Mouse (Mus musculus) intestine, postnatal 0 days (tissue): ENCODE measurements at regions not wholly inside any gene's neighbourhood (a gene's known extent, or its start where the extent isn't known, plus 50 kb on each side); places are given as distances from the start of the nearest gene placed in this dataset.

ENCODE experiments used
- ATAC-seq: fragments of 200-750 bp; cut with Nextera tagmentation; 2 replicates; pipeline ENCODE4 v1.8.0; 2017; ENCODE audit warnings: mild to moderate bottlenecking, moderate TSS enrichment, moderate library complexity
- H3K27ac ChIP-seq: fragments of 300-500 bp; sonication (generic); 2 replicates; pipeline ENCODE4 v1.5.1; 2014; ENCODE audit warnings: mild to moderate bottlenecking, low read depth, low read length, moderate library complexity
- H3K27me3 ChIP-seq: fragments of 300-500 bp; sonication (generic); replicated peaks from 2 replicates; pipeline ENCODE4 v1.6.1; 2014; ENCODE audit warnings: low read length, mixed read lengths; ENCODE audit not compliant: control insufficient read depth, insufficient read depth
- H3K36me3 ChIP-seq: fragments of 300-500 bp; sonication (generic); 2 replicates; pipeline ENCODE4 v1.6.1; 2014; ENCODE audit warnings: mild to moderate bottlenecking, moderate library complexity; ENCODE audit not compliant: control insufficient read depth, insufficient read depth
- H3K4me1 ChIP-seq: fragments of 300-500 bp; sonication (generic); replicated peaks from 2 replicates; pipeline ENCODE4 v1.6.1; 2014; ENCODE audit warnings: antibody characterized with exemption, low read length, mixed read lengths; ENCODE audit not compliant: control insufficient read depth, insufficient read depth
- H3K4me2 ChIP-seq: fragments of 300-500 bp; sonication (generic); replicated peaks from 2 replicates; pipeline ENCODE4 v1.6.1; 2014; ENCODE audit warnings: low read depth, mild to moderate bottlenecking, moderate library complexity
- H3K4me3 ChIP-seq: fragments of 300-500 bp; sonication (generic); 2 replicates; pipeline ENCODE4 v1.5.1; 2014; ENCODE audit warnings: low read depth, low read length
- H3K9ac ChIP-seq: fragments of 300-500 bp; sonication (generic); 2 replicates; pipeline ENCODE4 v1.6.1; 2014; ENCODE audit warnings: mild to moderate bottlenecking, low read depth, low read length
- H3K9me3 ChIP-seq: fragments of 300-500 bp; sonication (generic); 2 replicates; pipeline ENCODE4 v1.6.1; 2016; ENCODE audit warnings: mixed run types; ENCODE audit not compliant: control insufficient read depth
- CTCF ChIP-seq: sonication (generic); IDR thresholded peaks from 2 replicates; pipeline ENCODE4 v1.5.1; 2016; ENCODE audit warnings: low read depth, mild to moderate bottlenecking, control low read depth, antibody characterized with exemption, moderate library complexity
- WGBS: fragments of 180-500 bp; shearing (Covaris S2); extraction: QIAGEN DNeasy Blood & Tissue Kit; methylation state at CpG from one replicate; pipeline ENCODE4 v1.1.7; 2014; 5-methylcytosine and 5-hydroxymethylcytosine counted together

GRCm38 (mm10) chr7:135861409-135861805, 145.2 kb upstream of the Mki67 start:
- Histone ChIP-seq H3K9me3 (no peaks in the 10 kb centered on the region), H3K4me3 (no peak overlapping the region), H3K27ac (no peak overlapping the region), H3K4me2 (no peak overlapping the region), H3K36me3 (no peaks in the 10 kb centered on the region), H3K4me1 (no peaks in the 10 kb centered on the region), H3K27me3 (no peaks in the 10 kb centered on the region), H3K9ac (no peak overlapping the region)
- no peak for TF ChIP-seq CTCF
- 59% methylated on average over 7 of the region's 7 CpGs for WGBS
- ATAC-seq: no peak

- 33% methylated on average over 22 of the region's 22 CpGs for WGBS
- Histone ChIP-seq H3K27ac (no peak overlapping the region), H3K27me3 (no peaks in the 10 kb centered on the region), H3K4me2 (peak overlapping the region; percentile 30; the same call in 1 of the 2 replicates), H3K9ac (no peak overlapping the region), H3K4me3 (no peak overlapping the region), H3K4me1 (no peaks in the 10 kb centered on the region), H3K9me3 (no peaks in the 10 kb centered on the region), H3K36me3 (no peaks in the 10 kb centered on the region)
- peak; percentile 36; the same call in 1 of the 2 replicates for ATAC-seq
- TF ChIP-seq CTCF: no peak
These were observed 147.6 kb upstream of the Mki67 start for GRCm38 (mm10) chr7:135863581-135864426.

- Histone ChIP-seq H3K4me3 (no peak overlapping the region), H3K4me1 (no peaks in the 10 kb centered on the region), H3K27me3 (0 out of 2 replicates have a peak, but pooled peaks cover 3% of the 10 kb centered on the region), H3K9me3 (no peaks in the 10 kb centered on the region), H3K36me3 (no peaks in the 10 kb centered on the region), H3K4me2 (no peak overlapping the region), H3K27ac (no peak overlapping the region), H3K9ac (no peak overlapping the region)
- 61% methylated on average over 6 of the region's 6 CpGs for WGBS
- TF ChIP-seq CTCF: no peak
- no peak for ATAC-seq
These were observed 154.8 kb upstream of the Mki67 start for GRCm38 (mm10) chr7:135870981-135871380.

GRCm38 (mm10) chr7:135877091-135877874, 161.1 kb upstream of the Mki67 start:
- Histone ChIP-seq H3K9ac (no peak overlapping the region), H3K4me1 (no peaks in the 10 kb centered on the region), H3K27me3 (0 out of 2 replicates have a peak, but pooled peaks cover 3% of the 10 kb centered on the region), H3K9me3 (no peaks in the 10 kb centered on the region), H3K27ac (no peak overlapping the region), H3K4me3 (no peak overlapping the region), H3K4me2 (no peak overlapping the region), H3K36me3 (no peaks in the 10 kb centered on the region)
- 85% methylated on average over 6 of the region's 6 CpGs for WGBS
- no peak for TF ChIP-seq CTCF
- no peak for ATAC-seq

DNA sequence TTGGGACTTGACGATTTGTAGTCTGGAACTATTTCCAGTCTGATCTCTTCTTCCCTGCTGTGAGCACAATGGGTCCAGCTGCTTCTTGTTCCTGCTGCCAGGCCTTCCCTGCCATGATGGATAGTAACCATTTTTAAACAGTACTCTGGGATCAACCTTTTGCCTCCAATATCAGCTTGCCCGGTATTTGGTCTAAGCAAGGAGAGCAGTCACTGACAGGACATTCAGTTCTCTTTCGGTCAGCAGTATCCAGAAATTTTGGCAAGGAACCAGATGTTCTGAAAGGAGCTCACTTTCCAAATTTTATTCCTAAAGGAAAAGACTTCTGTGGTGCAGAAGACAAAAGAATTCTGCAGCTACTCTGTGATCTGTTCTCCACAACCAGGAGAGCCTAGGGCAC, 162.6 kb upstream of the Mki67 start:
- Histone ChIP-seq H3K27me3 (0 out of 2 replicates have a peak, but pooled peaks cover 3% of the 10 kb centered on the region), H3K4me2 (no peak overlapping the region), H3K27ac (no peak overlapping the region), H3K4me3 (no peak overlapping the region), H3K9ac (no peak overlapping the region), H3K9me3 (no peaks in the 10 kb centered on the region), H3K36me3 (no peaks in the 10 kb centered on the region), H3K4me1 (no peaks in the 10 kb centered on the region)
- TF ChIP-seq CTCF: no peak
- 67% methylated on average over 3 of the region's 3 CpGs for WGBS
- ATAC-seq: no peak

GRCm38 (mm10) chr7:135880446-135880845, 164.3 kb upstream of the Mki67 start:
- 91% methylated on average over 9 of the region's 9 CpGs for WGBS
- 0 out of 2 replicates have a peak, but pooled peaks cover 3% of the 10 kb centered on the region for H3K27me3 ChIP-seq
- no peak for TF ChIP-seq CTCF

More at GRCm38 (mm10) chr7:135880446-135880845, 164.3 kb upstream of the Mki67 start:
- no peaks in the 10 kb centered on the region for H3K36me3 ChIP-seq
- H3K4me2 ChIP-seq: no peak overlapping the region
- no peaks in the 10 kb centered on the region for H3K4me1 ChIP-seq
- no peak overlapping the region for H3K4me3 ChIP-seq
- ATAC-seq: no peak
- H3K9me3 ChIP-seq: no peaks in the 10 kb centered on the region
- no peak overlapping the region for H3K27ac ChIP-seq
- no peak overlapping the region for H3K9ac ChIP-seq
